Mouse (Mus musculus) midbrain, embryonic 11.5 days (tissue): ENCODE results near the gene Rab11a. TPM values are rescaled to one million over a fixed set of nuclear protein-coding genes. Genes with fewer than 3 reads are reported as not detected.

ENCODE experiments used
- ATAC-seq: fragments of 200-750 bp; cut with Nextera tagmentation; 2 replicates; pipeline ENCODE4 v1.8.0; 2017; ENCODE audit warnings: moderate TSS enrichment, moderate library complexity; ENCODE audit not compliant: low FRiP score
- DNase-seq: peaks from one replicate; pipeline ENCODE4 v3.0.0; 2015; ENCODE audit warnings: low spot score; ENCODE audit errors: missing footprints
- H3K27ac ChIP-seq: fragments of 300-500 bp; sonication (generic); 2 replicates; pipeline ENCODE4 v1.5.1; 2014; ENCODE audit warnings: low read depth, low read length
- H3K27me3 ChIP-seq: fragments of 300-500 bp; sonication (generic); 2 replicates; pipeline ENCODE4 v1.6.1; 2014; ENCODE audit warnings: mild to moderate bottlenecking, low read length, moderate library complexity, mixed read lengths; ENCODE audit not compliant: control insufficient read depth, insufficient read depth
- H3K36me3 ChIP-seq: fragments of 300-500 bp; sonication (generic); 2 replicates; pipeline ENCODE4 v1.6.1; 2014; ENCODE audit warnings: mild to moderate bottlenecking, low read length, moderate library complexity, mixed read lengths; ENCODE audit not compliant: control insufficient read depth, insufficient read depth
- H3K4me1 ChIP-seq: fragments of 300-500 bp; sonication (generic); 2 replicates; pipeline ENCODE4 v1.6.1; 2014; ENCODE audit warnings: low read length; ENCODE audit not compliant: control insufficient read depth, insufficient read depth
- H3K4me2 ChIP-seq: fragments of 300-500 bp; sonication (generic); 2 replicates; pipeline ENCODE4 v1.6.1; 2014; ENCODE audit warnings: mild to moderate bottlenecking, moderate library complexity
- H3K4me3 ChIP-seq: fragments of 300-500 bp; sonication (generic); 2 replicates; pipeline ENCODE4 v1.5.1; 2014; ENCODE audit warnings: low read depth, low read length
- H3K9ac ChIP-seq: fragments of 300-500 bp; sonication (generic); 2 replicates; pipeline ENCODE4 v1.6.1; 2014; ENCODE audit warnings: low read length
- H3K9me3 ChIP-seq: fragments of 300-500 bp; sonication (generic); 2 replicates; pipeline ENCODE4 v1.6.1; 2016; ENCODE audit warnings: low read length; ENCODE audit not compliant: control insufficient read depth
- WGBS: fragments of 180-500 bp; shearing (Covaris S2); extraction: QIAGEN DNeasy Blood & Tissue Kit; methylation state at CpG from one replicate; pipeline ENCODE4 v1.1.7; 2014; 5-methylcytosine and 5-hydroxymethylcytosine counted together
- polyA plus RNA-seq: library from polyadenylated mRNA; unstranded; fragments of >200 nt; fragmentation: Nextera tagmentation; extraction: Ambion mirVana; gene quantifications from 2 replicates; pipeline ENCODE4 v1.2.1, GENCODE M21; 2014

Gene Rab11a
- polyA plus RNA-seq, 1 experiment from 2014 or later = 300 TPM

DNA sequence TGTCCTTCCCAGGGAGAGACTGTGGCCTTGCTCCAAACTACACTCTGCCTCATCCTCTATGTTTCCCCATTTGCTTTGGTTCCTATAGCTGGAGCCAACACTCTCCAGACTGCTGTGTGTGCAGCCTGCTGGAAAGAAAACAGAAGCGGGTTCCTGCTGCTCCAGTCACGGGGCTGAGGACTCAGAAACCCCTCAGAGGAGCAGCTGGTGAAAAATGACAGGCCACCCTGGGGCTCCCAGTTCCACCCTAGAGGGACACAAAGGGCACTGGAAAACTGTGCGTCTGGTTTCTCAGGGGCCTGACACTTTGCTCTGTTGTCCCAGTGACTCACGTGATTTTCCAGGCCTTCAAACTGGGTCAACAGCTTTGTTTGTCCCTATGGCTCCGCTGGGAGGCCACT is 36.9 kb upstream of the Rab11a start:
- WGBS = 29% methylated on average over 5 of the region's 5 CpGs
- Histone ChIP-seq H3K27me3 (no peaks in the 10 kb centered on the region), H3K9ac (no peak overlapping the region), H3K4me3 (no peak overlapping the region), H3K4me1 (0 out of 2 replicates have a peak, but pooled peaks cover 3% of the 10 kb centered on the region), H3K27ac (peak overlapping the region; percentile 27; the same call in 1 of the 2 replicates), H3K36me3 (no peaks in the 10 kb centered on the region), H3K9me3 (no peaks in the 10 kb centered on the region), H3K4me2 (no peak overlapping the region)
- ATAC-seq (peak; percentile 24; the same call in 1 of the 2 replicates), DNase-seq (peak; percentile 80)

DNA sequence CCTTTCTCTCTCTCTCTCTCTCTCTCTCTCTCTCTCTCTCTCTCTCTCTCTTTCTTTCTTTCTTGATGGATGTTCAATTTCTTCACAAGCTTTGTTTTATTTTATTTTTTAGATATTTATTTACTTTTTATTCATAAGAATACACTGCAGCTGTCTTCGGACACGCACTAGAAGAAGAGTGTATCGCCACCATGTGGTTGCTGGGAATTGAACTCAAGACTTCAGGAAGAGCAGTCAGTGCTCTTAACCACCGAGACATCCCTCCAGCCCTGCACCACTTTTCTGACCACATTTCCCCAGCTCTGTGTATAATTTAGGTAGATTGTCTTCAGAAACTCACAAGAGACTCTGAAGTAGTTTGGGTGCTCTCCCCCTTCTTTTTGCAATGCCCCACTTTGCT is 36.4 kb upstream of the Rab11a start:
- DNase-seq (no peak), ATAC-seq (no peak)
- no peak overlapping the region for H3K4me2 ChIP-seq
- H3K9ac ChIP-seq = no peak overlapping the region
- 0 out of 2 replicates have a peak, but pooled peaks cover 3% of the 10 kb centered on the region for H3K4me1 ChIP-seq
- H3K27me3 ChIP-seq = no peaks in the 10 kb centered on the region
- no peaks in the 10 kb centered on the region for H3K9me3 ChIP-seq
- no peaks in the 10 kb centered on the region for H3K36me3 ChIP-seq
- no peak overlapping the region for H3K4me3 ChIP-seq
- WGBS = 66% methylated on average over 4 of the region's 4 CpGs
- peak overlapping the region; percentile 27; the same call in 1 of the 2 replicates for H3K27ac ChIP-seq

DNA sequence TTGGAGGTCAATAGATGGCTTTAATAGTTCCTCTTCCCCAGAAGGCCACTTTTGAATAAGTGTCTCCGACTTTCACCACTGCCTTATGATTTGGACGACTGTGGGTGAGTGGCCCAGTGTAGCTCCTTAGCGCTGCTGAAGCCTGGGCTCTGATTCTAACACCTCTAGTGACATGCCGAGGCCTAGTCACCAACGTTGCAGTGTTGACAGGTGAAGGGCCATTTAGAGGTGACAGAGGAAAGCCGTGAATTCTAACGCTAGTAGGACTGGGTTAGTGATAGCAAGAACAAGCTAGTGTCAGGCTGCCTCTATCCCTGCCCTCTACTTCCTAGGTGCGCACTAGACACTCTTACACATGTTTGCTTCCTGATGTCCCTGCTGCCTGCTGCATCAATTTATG is 35.7 kb upstream of the Rab11a start:
- DNase-seq (peak; percentile 26), ATAC-seq (no peak)
- H3K4me1 ChIP-seq = 0 out of 2 replicates have a peak, but pooled peaks cover 3% of the 10 kb centered on the region
- no peak overlapping the region for H3K4me3 ChIP-seq
- no peaks in the 10 kb centered on the region for H3K9me3 ChIP-seq
- no peaks in the 10 kb centered on the region for H3K36me3 ChIP-seq
- no peak overlapping the region for H3K9ac ChIP-seq
- WGBS = 88% methylated on average over 8 of the region's 8 CpGs
- H3K4me2 ChIP-seq = no peak overlapping the region
- no peak overlapping the region for H3K27ac ChIP-seq
- no peaks in the 10 kb centered on the region for H3K27me3 ChIP-seq

DNA sequence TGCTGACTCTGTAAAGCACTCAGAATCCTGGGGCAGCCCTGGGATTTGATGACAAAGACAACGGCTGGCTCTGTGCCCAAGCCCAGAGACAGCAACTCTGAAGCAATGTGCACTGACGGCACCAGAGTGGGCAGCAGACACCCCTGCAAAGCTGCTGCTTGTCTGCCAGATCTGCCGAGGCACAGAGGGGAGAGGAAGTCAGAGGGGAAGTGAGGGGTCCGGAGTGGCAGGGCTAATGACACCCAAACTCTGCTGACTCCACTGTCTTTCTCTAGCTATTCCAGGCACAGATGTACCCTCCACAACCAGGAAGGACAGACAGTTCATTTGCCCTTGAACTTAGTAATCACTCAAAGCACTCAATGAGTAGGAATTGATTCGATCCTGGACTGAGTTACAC is 33.7 kb upstream of the Rab11a start:
- Histone ChIP-seq H3K27me3 (no peaks in the 10 kb centered on the region), H3K9me3 (no peaks in the 10 kb centered on the region), H3K4me1 (0 out of 2 replicates have a peak, but pooled peaks cover 3% of the 10 kb centered on the region), H3K36me3 (no peaks in the 10 kb centered on the region), H3K27ac (no peak overlapping the region), H3K4me3 (no peak overlapping the region), H3K9ac (no peak overlapping the region), H3K4me2 (no peak overlapping the region)
- WGBS = 78% methylated on average over 5 of the region's 5 CpGs
- ATAC-seq = no peak
- DNase-seq = peak; percentile 61

DNA sequence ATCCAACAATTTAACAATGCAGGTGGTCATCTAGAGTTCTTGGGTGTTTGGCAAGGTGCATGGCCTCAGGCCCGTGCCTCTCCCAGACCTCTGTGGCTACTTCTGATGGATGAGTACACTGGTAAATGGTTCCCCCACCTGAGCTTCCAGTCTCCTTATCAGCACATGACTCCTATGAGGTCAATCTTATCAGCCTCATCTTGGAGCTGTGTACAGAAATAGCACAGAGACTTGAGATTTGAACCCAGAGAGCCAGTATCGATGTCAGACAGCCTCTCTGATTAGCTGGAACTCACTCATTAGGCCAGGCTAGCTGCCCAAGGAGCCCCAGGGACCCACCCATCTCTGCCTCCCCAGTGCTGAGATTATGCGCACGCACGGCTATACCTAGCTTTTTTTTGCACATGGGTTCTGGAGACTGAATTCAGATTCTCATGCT is 32.9 kb upstream of the Rab11a start:
- DNase-seq (peak; percentile 75), ATAC-seq (no peak)
- Histone ChIP-seq H3K27ac (no peak overlapping the region), H3K27me3 (no peaks in the 10 kb centered on the region), H3K9ac (no peak overlapping the region), H3K4me3 (no peak overlapping the region), H3K36me3 (no peaks in the 10 kb centered on the region), H3K4me2 (no peak overlapping the region), H3K4me1 (0 out of 2 replicates have a peak, but pooled peaks cover 3% of the 10 kb centered on the region), H3K9me3 (no peaks in the 10 kb centered on the region)
- WGBS = 90% methylated on average over 5 of the region's 5 CpGs

DNA sequence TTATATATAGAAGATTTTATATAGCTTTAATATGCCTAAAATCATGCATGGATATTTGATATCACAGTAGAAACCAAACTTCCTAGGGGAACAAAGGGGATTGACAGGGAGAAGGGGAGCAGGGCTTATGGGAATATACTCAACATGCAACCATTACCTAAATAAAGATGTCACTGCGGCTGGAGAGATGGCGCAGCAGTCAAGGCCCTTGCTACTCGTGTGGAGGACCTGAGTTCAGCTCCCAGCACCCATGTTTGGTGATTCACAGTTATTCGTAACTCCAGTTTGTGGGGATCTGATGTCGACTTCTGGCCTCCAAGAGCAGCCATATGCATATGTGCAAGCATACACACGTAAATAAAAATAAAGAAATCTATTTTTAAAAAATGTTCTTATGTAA is 32.4 kb upstream of the Rab11a start:
- Histone ChIP-seq H3K4me1 (0 out of 2 replicates have a peak, but pooled peaks cover 1% of the 10 kb centered on the region), H3K27me3 (no peaks in the 10 kb centered on the region), H3K9me3 (no peaks in the 10 kb centered on the region), H3K4me3 (no peak overlapping the region), H3K36me3 (no peaks in the 10 kb centered on the region), H3K9ac (no peak overlapping the region), H3K27ac (no peak overlapping the region), H3K4me2 (no peak overlapping the region)
- ATAC-seq = no peak
- peak; percentile 62 for DNase-seq
- 95% methylated on average over 6 of the region's 6 CpGs for WGBS

DNA sequence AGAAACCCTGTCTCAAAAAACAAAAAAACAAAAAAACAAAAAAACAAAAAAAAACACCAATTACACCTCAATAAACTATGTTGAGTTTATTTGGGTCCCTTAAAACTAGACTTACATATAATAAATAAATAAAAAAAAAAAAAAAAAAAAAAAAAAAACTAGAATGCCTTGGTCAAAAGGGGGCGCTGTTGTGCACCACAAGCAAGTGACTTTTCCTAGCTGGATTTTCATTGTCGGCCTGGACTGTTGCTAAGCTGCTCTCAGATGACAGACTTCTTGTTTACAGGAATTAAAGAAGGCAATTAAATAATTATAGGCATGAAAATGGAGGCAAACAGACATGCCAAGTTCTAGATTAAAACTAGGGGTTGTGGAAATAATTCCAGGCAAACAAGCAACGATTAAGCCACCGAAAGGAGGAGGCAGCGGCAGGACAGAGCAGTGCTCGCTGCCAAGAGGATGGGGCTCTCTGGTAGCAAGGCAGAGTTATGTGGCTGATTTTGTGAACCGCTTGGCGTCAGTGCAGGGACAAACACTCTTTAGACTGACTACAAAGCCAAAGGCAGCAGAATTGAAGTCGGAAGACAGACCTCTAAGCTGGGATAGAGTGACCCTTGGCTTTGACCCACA is 31.6 kb upstream of the Rab11a start:
- DNase-seq (peak; percentile 91), ATAC-seq (no peak)
- Histone ChIP-seq H3K9me3 (no peaks in the 10 kb centered on the region), H3K4me3 (no peak overlapping the region), H3K4me2 (no peak overlapping the region), H3K4me1 (no peaks in the 10 kb centered on the region), H3K27ac (no peak overlapping the region), H3K27me3 (no peaks in the 10 kb centered on the region), H3K36me3 (no peaks in the 10 kb centered on the region), H3K9ac (no peak overlapping the region)
- 48% methylated on average over 9 of the region's 9 CpGs for WGBS

DNA sequence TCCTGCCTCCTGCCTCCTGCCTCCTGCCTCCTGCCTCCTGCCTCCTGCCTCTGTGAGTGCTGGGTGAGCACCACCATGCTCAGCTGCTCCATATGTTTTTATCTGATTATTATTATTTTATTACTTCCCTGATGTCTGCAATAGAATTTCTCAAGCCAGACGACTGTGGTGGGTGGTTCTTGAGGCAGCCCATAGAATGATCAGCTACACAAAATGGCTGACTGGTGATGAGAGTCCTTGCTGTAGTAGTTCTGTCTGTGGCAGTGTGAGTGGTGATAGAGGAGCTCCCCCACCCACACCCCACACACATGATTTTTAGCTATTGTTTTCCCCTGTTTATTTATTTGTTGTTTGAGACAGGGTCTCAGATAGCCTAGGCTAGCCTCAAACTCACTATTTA is 30.2 kb upstream of the Rab11a start:
- H3K27me3 ChIP-seq = no peaks in the 10 kb centered on the region
- whole genome bisulfite sequencing = 59% methylated on average over 1 of the region's 1 CpGs
- no peak overlapping the region for H3K27ac ChIP-seq
- no peak overlapping the region for H3K4me2 ChIP-seq
- H3K4me1 ChIP-seq = no peaks in the 10 kb centered on the region
- no peak overlapping the region for H3K4me3 ChIP-seq
- no peak overlapping the region for H3K9ac ChIP-seq
- H3K9me3 ChIP-seq = no peaks in the 10 kb centered on the region
- ATAC-seq (no peak), DNase-seq (peak; percentile 80)
- H3K36me3 ChIP-seq = no peaks in the 10 kb centered on the region

DNA sequence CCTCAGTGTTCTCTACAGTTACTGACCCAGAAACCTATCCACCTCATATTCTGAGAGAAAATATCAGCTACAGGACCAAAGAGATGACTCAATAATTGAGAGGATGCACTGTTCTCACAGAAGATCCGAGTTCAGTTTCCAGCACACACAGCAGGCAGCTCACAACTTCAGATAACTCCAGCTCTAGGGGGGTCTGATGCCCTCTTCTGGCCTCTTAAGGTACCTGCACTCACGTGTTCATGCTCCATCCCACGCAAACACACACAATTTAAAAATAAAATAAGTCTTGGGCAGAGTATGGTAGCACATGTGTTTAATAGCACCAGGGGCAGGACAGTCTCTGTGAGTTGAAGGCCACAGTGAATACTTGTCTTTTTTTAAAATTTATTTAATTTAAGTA is 28.6 kb upstream of the Rab11a start:
- H3K27me3 ChIP-seq = no peaks in the 10 kb centered on the region
- H3K27ac ChIP-seq = no peak overlapping the region
- ATAC-seq = no peak
- H3K4me1 ChIP-seq = no peaks in the 10 kb centered on the region
- H3K36me3 ChIP-seq = no peaks in the 10 kb centered on the region
- H3K9me3 ChIP-seq = no peaks in the 10 kb centered on the region
- H3K9ac ChIP-seq = no peak overlapping the region
- 88% methylated on average over 3 of the region's 3 CpGs for WGBS
- peak; percentile 19 for DNase-seq
- no peak overlapping the region for H3K4me2 ChIP-seq
- no peak overlapping the region for H3K4me3 ChIP-seq
